Mouse (Mus musculus): ENCODE measurements around the gene Bdh1. TPM values are rescaled to one million over a fixed set of nuclear protein-coding genes. Genes with fewer than 3 reads are reported as not detected.

Bdh1 gene
- polyA plus RNA-seq (2014; fragmentation: Illumina TruSeq; extraction: RNeasy Lipid Tissue Mini Kit (QIAGEN cat#74804); ENCODE audit: low read depth, low replicate concordance) = 23.9 TPM

DNA sequence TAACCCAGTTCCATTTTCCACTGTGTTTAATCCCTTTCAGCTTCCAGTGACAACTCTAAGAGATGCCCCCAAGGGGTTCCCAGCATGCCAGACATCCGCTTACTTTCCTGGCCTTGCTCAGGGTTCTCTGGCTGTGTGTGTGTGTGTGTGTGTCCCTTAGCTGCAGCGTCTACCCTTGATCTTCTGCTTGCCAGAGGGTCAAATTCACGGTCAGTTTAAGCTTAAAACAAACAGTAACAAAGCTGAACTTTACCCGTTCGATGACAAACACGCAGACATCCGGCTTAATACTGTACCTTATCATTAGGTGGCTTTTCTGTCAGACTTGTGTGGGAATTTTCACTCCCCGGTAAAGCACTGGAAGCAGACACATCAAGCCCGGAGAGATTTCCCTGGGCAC lies at the start of gene Bdh1:
TSS of gene Bdh1 (plus strand) at position 281 of the 400 bp plus-strand sequence.

Other genes with a start within 250 kb of the Bdh1 start
- 150 TPM for gene Acap2, start 221.0 kb upstream of the Bdh1 start, polyA plus RNA-seq (2014; fragmentation: Illumina TruSeq; extraction: RNeasy Lipid Tissue Mini Kit (QIAGEN cat#74804); ENCODE audit: low read depth, low replicate concordance)
- gene Ppp1r2, start 147.0 kb upstream of the Bdh1 start, polyA plus RNA-seq (2014; fragmentation: Illumina TruSeq; extraction: RNeasy Lipid Tissue Mini Kit (QIAGEN cat#74804); ENCODE audit: low read depth, low replicate concordance) = 249 TPM
- 4.9 TPM for gene Apod, start 107.5 kb upstream of the Bdh1 start, polyA plus RNA-seq (2014; fragmentation: Illumina TruSeq; extraction: RNeasy Lipid Tissue Mini Kit (QIAGEN cat#74804); ENCODE audit: low read depth, low replicate concordance)
- gene Dlg1, start 241.2 kb downstream of the Bdh1 start, polyA plus RNA-seq (2014; fragmentation: Illumina TruSeq; extraction: RNeasy Lipid Tissue Mini Kit (QIAGEN cat#74804); ENCODE audit: low read depth, low replicate concordance) = 178 TPM